10 mouse cellular contexts compared by ENCODE assay signal in genomic region chr5:33006670-33007069, GRCm38 (mm10). TPM values are rescaled to one million over a fixed set of nuclear protein-coding genes. Genes with fewer than 3 reads are reported as not detected.
DNase-seq lines count a peak whose midpoint lies in the region; ATAC-seq lines count a peak whose summit lies in the region.
"Had no signal": no experiment of that assay in that cellular context is flagged by ENCODE, and none has a peak within 500 bp of the region (broad histone marks: within the 10 kb centered on the region; RNA-seq: fewer than 3 reads in every experiment).

No protein-coding gene starts in this region.

- no peak overlapping the region for H3K4me3 ChIP-seq in hindbrain, embryonic 11.5 days (ENCODE audit: low read depth, low read length)
- no peak overlapping the region for H3K4me3 ChIP-seq in limb, embryonic 11.5 days (ENCODE audit: low read depth, low read length)
- H3K4me3 ChIP-seq: heart, embryonic 15.5 days had no signal

- no peaks in the 10 kb centered on the region for H3K36me3 ChIP-seq in hindbrain, embryonic 11.5 days (ENCODE audit: control insufficient read depth, insufficient read depth, low read length)
- H3K36me3 ChIP-seq in limb, embryonic 11.5 days (ENCODE audit: control insufficient read depth, insufficient read depth, low read length), result no peaks in the 10 kb centered on the region
- H3K36me3 ChIP-seq: heart, embryonic 15.5 days had no signal

- no peak overlapping the region for H3K4me2 ChIP-seq in hindbrain, embryonic 11.5 days (replicated peaks; ENCODE audit: low read depth, low read length)
- no peak overlapping the region for H3K4me2 ChIP-seq in limb, embryonic 11.5 days (ENCODE audit: low read depth, severe bottlenecking)
- H3K4me2 ChIP-seq: heart, embryonic 15.5 days had no signal

- no peak overlapping the region for H3K9ac ChIP-seq in hindbrain, embryonic 11.5 days (ENCODE audit: low read depth, low read length)
- H3K9ac ChIP-seq in limb, embryonic 11.5 days (ENCODE audit: low read length), result no peak overlapping the region
- H3K9ac ChIP-seq: heart, embryonic 15.5 days had no signal

- H3K9me3 ChIP-seq in hindbrain, embryonic 11.5 days (ENCODE audit: control insufficient read depth, low read length), result no peaks in the 10 kb centered on the region
- no peaks in the 10 kb centered on the region for H3K9me3 ChIP-seq in limb, embryonic 11.5 days (ENCODE audit: control insufficient read depth, low read length)
- H3K9me3 ChIP-seq: heart, embryonic 15.5 days had no signal

- no peaks in the 10 kb centered on the region for H3K27me3 ChIP-seq in hindbrain, embryonic 11.5 days (ENCODE audit: control insufficient read depth, insufficient read depth, low read length)
- no peaks in the 10 kb centered on the region for H3K27me3 ChIP-seq in limb, embryonic 11.5 days (ENCODE audit: control insufficient read depth, insufficient read depth, low read length)
- H3K27me3 ChIP-seq: heart, embryonic 15.5 days had no signal

- 36% methylated on average over 8 of the region's 8 CpGs for WGBS in hindbrain, embryonic 11.5 days
- WGBS in limb, embryonic 11.5 days, result 36% methylated on average over 8 of the region's 8 CpGs

- no peak for ATAC-seq in hindbrain, embryonic 11.5 days (ENCODE audit: low FRiP score)
- peak; percentile 65; the same call in 1 of the 2 replicates for ATAC-seq in limb, embryonic 11.5 days (ENCODE audit: insufficient number of reproducible peaks, low FRiP score, low TSS enrichment, low read depth)

- H3K27ac ChIP-seq in hindbrain, embryonic 11.5 days (ENCODE audit: low read depth, low read length), result no peak overlapping the region
- no peak overlapping the region for H3K27ac ChIP-seq in limb, embryonic 11.5 days (replicated peaks; ENCODE audit: low read depth, low read length)
- H3K27ac ChIP-seq: heart, embryonic 15.5 days had no signal

- peak; percentile 76 for DNase-seq in layer of hippocampus, adult 11-12 months (ENCODE audit: low spot score)
- DNase-seq in layer of hippocampus, adult 9-10 months (ENCODE audit: low spot score), result no peak
- DNase-seq in hindbrain, embryonic 11.5 days (ENCODE audit: low spot score), result peak; percentile 25
- peak; percentile 46 for DNase-seq in limb, embryonic 11.5 days (ENCODE audit: low spot score)
- DNase-seq in right cerebral cortex, postnatal 25 days, result peak; percentile 83
- DNase-seq in heart, postnatal 14 days, result no peak
- DNase-seq in adrenal gland, adult 2 months, result no peak
- DNase-seq in spleen, adult 12 weeks (ENCODE audit: low spot score), result no peak
- DNase-seq: cerebellum, postnatal 36 days had no signal

- intact Hi-C loops in heart, postnatal 14 days (cut with DNase I), result no loop called here

- H3K4me1 ChIP-seq in hindbrain, embryonic 11.5 days (replicated peaks; ENCODE audit: control insufficient read depth, insufficient read depth, low read length), result peaks cover 4% of the 10 kb centered on the region; the same call in 1 of the 2 replicates
- H3K4me1 ChIP-seq in limb, embryonic 11.5 days (ENCODE audit: control insufficient read depth, insufficient read depth, low read length), result no peaks in the 10 kb centered on the region

RNA-seq across cellular contexts. Expression of gene Ywhah, which starts 11.9 kb away (rescaled TPM):
- polyA plus RNA-seq in hindbrain, embryonic 11.5 days (2014; fragmentation: Nextera tagmentation; extraction: Ambion mirVana), result 473 and 505 TPM in 2 replicates
- 382 and 389 TPM in 2 replicates for polyA plus RNA-seq in limb, embryonic 11.5 days (2014; fragmentation: Nextera tagmentation; extraction: Ambion mirVana)
- 100 to 1,000 TPM; 104 to 126 TPM for total RNA-seq in heart, postnatal 14 days (2021)
- 100 to 1,000 TPM; 167 to 190 TPM for total RNA-seq in adrenal gland, adult 2 months (2021)
- polyA plus RNA-seq in adrenal gland, adult 2 months (2012; rRNA removed), result 128 and 132 TPM in 2 replicates

Comparison
In these comparisons a context has a peak if more than half of its experiments do, and no peak if none do; other contexts are left out.
1. DNase-seq: peak in layer of hippocampus, adult 11-12 months (single experiment), hindbrain, embryonic 11.5 days (single experiment), limb, embryonic 11.5 days (single experiment) and right cerebral cortex, postnatal 25 days (single experiment); none in layer of hippocampus, adult 9-10 months (single experiment), heart, postnatal 14 days (0 of 2), adrenal gland, adult 2 months (single experiment) and spleen, adult 12 weeks (single experiment).